Mouse (Mus musculus) limb, embryonic 14.5 days (tissue): ENCODE results near the gene Cd300ld5. TPM values are rescaled to one million over a fixed set of nuclear protein-coding genes. Genes with fewer than 3 reads are reported as not detected.

Experiments used
- ATAC-seq: fragments of 200-750 bp; cut with Nextera tagmentation; 2 replicates; pipeline ENCODE4 v1.8.0; 2017; ENCODE audit warnings: low read depth, moderate number of reproducible peaks, moderate TSS enrichment; ENCODE audit not compliant: low FRiP score
- DNase-seq: peaks from one replicate; pipeline ENCODE4 v3.0.0-alpha.2; 2015; ENCODE audit warnings: low spot score
- H3K27ac ChIP-seq: fragments of 300-500 bp; sonication (generic); replicated peaks from 2 replicates; pipeline ENCODE4 v1.5.1; 2014; ENCODE audit warnings: low read depth, mild to moderate bottlenecking, low read length, moderate library complexity, mixed read lengths
- H3K27me3 ChIP-seq: fragments of 300-500 bp; sonication (generic); 2 replicates; pipeline ENCODE4 v1.6.1; 2014; ENCODE audit warnings: low read length, mixed read lengths; ENCODE audit not compliant: control insufficient read depth, insufficient read depth
- H3K36me3 ChIP-seq: fragments of 300-500 bp; sonication (generic); 2 replicates; pipeline ENCODE4 v1.6.1; 2014; ENCODE audit warnings: mild to moderate bottlenecking, low read length, moderate library complexity, mixed read lengths; ENCODE audit not compliant: control insufficient read depth, insufficient read depth
- H3K4me1 ChIP-seq: fragments of 300-500 bp; sonication (generic); 2 replicates; pipeline ENCODE4 v1.6.1; 2014; ENCODE audit warnings: antibody characterized with exemption, low read length, mixed read lengths; ENCODE audit not compliant: control insufficient read depth, insufficient read depth
- H3K4me2 ChIP-seq: fragments of 300-500 bp; sonication (generic); replicated peaks from 2 replicates; pipeline ENCODE4 v1.6.1; 2014; ENCODE audit warnings: low read depth, mild to moderate bottlenecking, low read length, moderate library complexity; ENCODE audit not compliant: severe bottlenecking
- H3K4me3 ChIP-seq: fragments of 300-500 bp; sonication (generic); replicated peaks from 2 replicates; pipeline ENCODE4 v1.5.1; 2014; ENCODE audit warnings: low read length
- H3K9ac ChIP-seq: fragments of 300-500 bp; sonication (generic); 2 replicates; pipeline ENCODE4 v1.6.1; 2014; ENCODE audit warnings: mild to moderate bottlenecking, low read depth, low read length, moderate library complexity; ENCODE audit not compliant: severe bottlenecking
- H3K9me3 ChIP-seq: fragments of 300-500 bp; sonication (generic); 2 replicates; pipeline ENCODE4 v1.6.1; 2016; ENCODE audit warnings: low read length; ENCODE audit not compliant: control insufficient read depth
- POLR2A ChIP-seq: fragments of 200-500 bp; IDR thresholded peaks from 2 replicates; pipeline ENCODE4 v1.8.0; 2012; ENCODE audit warnings: inconsistent platforms, mild to moderate bottlenecking, moderate library complexity, borderline replicate concordance; ENCODE audit not compliant: insufficient read depth, insufficient read length; ENCODE audit errors: extremely low read depth
- WGBS: fragments of 180-500 bp; shearing (Covaris S2); extraction: QIAGEN DNeasy Blood & Tissue Kit; methylation state at CpG from one replicate; pipeline ENCODE4 v1.1.7; 2014; 5-methylcytosine and 5-hydroxymethylcytosine counted together
- polyA plus RNA-seq, 2 experiments: library from polyadenylated mRNA; depleted of rRNA in 1 of 2; stranded (reverse) in 1 of 2; unstranded in 1 of 2; fragments of >200 nt; fragmentation: Nextera tagmentation in 1 of 2; extraction: Ambion mirVana in 1 of 2; gene quantifications; 2 replicates each; pipeline versions ENCODE4 v1.2.1 to v1.2.3; 2012 to 2014

Gene Cd300ld5
- polyA plus RNA-seq, 2 experiments = 0.48 TPM; not detected in 1

DNA sequence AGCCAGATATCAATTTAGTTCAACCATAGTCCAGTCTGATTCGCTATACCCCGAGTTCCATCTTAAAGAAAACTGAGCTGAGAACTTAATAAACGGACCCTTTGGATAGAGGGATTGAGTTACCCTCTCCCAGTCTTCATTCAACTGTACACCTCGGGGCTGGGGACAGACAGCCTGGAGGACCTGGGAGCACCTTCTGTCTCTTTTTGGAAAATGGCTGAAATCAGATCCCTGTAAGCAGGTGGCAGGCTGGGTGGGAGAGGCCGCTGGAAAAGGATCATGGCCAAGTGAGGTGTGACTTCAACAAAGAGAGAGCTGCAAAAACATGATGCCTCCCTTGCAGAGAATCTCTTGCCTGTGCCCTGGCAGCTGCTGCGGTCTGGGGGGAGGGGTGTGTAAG, 44.6 kb upstream of the Cd300ld5 start:
- Histone ChIP-seq H3K4me3 (no peak overlapping the region), H3K4me2 (no peak overlapping the region), H3K27me3 (peaks cover 11% of the 10 kb centered on the region; the same call in 1 of the 2 replicates), H3K4me1 (no peaks in the 10 kb centered on the region), H3K27ac (no peak overlapping the region), H3K36me3 (no peaks in the 10 kb centered on the region), H3K9me3 (no peaks in the 10 kb centered on the region), H3K9ac (no peak overlapping the region)
- no peak for DNase-seq
- no peak for ATAC-seq
- WGBS = 66% methylated on average over 6 of the region's 6 CpGs
- TF ChIP-seq POLR2A = no peak

DNA sequence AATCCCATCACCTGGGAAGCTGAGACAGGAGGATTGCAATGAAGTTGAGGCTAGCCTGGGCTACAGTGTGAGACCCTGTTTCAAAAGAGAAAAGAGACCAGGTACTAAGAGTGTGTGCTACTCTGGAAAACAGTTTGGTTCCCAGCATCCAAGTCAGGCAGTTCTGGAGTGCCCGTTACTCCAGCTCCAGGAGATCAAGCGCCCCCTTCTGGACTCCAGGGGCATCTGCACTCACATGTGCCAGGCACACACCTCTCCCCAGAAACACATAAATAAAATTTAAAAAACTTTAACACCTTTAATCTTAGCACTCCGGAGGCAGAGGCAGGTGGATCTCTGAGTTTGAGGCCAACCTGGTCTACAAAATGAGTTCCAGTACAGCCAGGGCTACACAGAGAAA, 43.8 kb upstream of the Cd300ld5 start:
- Histone ChIP-seq H3K4me1 (no peaks in the 10 kb centered on the region), H3K4me3 (no peak overlapping the region), H3K9me3 (no peaks in the 10 kb centered on the region), H3K27me3 (peaks cover 11% of the 10 kb centered on the region; the same call in 1 of the 2 replicates), H3K4me2 (no peak overlapping the region), H3K9ac (no peak overlapping the region), H3K36me3 (no peaks in the 10 kb centered on the region), H3K27ac (no peak overlapping the region)
- DNase-seq (no peak), ATAC-seq (no peak)
- WGBS = 65% methylated on average over 3 of the region's 3 CpGs
- no peak for TF ChIP-seq POLR2A

DNA sequence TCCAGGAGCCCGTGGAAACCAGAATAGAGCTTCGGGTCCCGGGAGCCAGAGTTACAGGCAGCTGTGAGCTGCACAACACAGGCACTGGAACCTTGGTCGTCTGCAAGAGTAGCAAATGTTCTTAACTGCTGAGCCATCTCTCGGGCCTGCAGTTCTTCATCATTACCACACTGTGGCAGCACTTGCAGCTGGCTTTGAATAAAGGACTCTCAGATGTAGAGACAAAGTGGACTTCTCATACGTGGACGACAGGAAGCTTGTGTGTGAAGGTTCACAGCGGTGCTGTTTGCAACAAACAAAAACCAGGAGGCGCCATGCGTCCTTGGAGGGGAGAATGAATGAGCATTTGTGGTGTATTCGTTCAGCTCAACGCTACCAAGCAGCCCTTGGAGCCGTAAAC, 43.3 kb upstream of the Cd300ld5 start:
- Histone ChIP-seq H3K27ac (no peak overlapping the region), H3K27me3 (peaks cover 11% of the 10 kb centered on the region; the same call in 1 of the 2 replicates), H3K9me3 (no peaks in the 10 kb centered on the region), H3K4me1 (no peaks in the 10 kb centered on the region), H3K36me3 (no peaks in the 10 kb centered on the region), H3K4me3 (no peak overlapping the region), H3K9ac (no peak overlapping the region), H3K4me2 (no peak overlapping the region)
- DNase-seq (peak; percentile 30), ATAC-seq (no peak)
- TF ChIP-seq POLR2A = no peak
- WGBS = 36% methylated on average over 13 of the region's 13 CpGs

DNA sequence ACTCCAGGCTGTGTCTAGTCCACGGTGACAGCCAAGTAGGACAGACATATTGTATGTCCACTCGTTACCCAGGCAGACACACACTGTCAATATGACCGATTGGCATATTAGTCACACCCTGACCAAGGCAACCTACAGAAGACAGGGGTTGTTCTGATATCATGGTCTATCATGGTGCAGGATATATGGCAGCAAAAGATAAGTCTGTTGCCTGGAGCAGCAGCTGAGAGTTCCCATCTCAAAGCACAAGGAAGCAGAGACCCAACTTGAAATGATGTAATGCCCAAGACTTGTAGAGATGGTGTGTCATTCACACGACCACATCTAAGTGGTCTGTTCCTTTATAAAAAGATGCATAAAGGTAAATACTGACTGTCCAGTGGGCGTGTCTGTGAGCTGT, 41.1 kb upstream of the Cd300ld5 start:
- Histone ChIP-seq H3K4me3 (no peak overlapping the region), H3K9me3 (no peaks in the 10 kb centered on the region), H3K36me3 (no peaks in the 10 kb centered on the region), H3K27ac (no peak overlapping the region), H3K4me2 (no peak overlapping the region), H3K9ac (no peak overlapping the region), H3K27me3 (peaks cover 5% of the 10 kb centered on the region; the same call in 1 of the 2 replicates), H3K4me1 (no peaks in the 10 kb centered on the region)
- 75% methylated on average over 5 of the region's 5 CpGs for WGBS
- TF ChIP-seq POLR2A = no peak
- no peak for ATAC-seq
- no peak for DNase-seq

DNA sequence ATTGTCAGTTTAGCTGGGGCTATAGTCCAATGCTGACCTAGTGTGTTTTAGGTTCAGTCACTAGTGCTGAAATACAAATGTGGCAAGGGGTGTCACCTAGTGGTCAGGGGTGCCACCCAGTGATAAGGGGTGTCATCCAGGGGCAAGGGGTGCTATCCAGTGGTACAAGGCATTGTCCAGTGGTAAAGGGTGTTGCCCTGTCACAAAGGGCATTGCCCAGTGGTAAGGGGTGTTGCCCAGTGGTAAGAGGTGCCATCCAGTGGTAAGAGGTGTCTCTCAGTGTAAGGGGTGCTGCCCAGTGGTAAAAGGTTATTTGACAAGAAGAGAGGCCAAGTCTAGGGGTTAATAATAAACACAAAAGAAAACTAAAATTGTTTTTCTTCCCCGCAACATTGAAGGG, 39.9 kb upstream of the Cd300ld5 start:
- Histone ChIP-seq H3K9me3 (no peaks in the 10 kb centered on the region), H3K27me3 (no peaks in the 10 kb centered on the region), H3K36me3 (no peaks in the 10 kb centered on the region), H3K27ac (no peak overlapping the region), H3K4me3 (no peak overlapping the region), H3K4me2 (no peak overlapping the region), H3K4me1 (no peaks in the 10 kb centered on the region), H3K9ac (no peak overlapping the region)
- ATAC-seq (no peak), DNase-seq (no peak)
- no peak for TF ChIP-seq POLR2A
- WGBS = 91% methylated on average over 1 of the region's 1 CpGs

DNA sequence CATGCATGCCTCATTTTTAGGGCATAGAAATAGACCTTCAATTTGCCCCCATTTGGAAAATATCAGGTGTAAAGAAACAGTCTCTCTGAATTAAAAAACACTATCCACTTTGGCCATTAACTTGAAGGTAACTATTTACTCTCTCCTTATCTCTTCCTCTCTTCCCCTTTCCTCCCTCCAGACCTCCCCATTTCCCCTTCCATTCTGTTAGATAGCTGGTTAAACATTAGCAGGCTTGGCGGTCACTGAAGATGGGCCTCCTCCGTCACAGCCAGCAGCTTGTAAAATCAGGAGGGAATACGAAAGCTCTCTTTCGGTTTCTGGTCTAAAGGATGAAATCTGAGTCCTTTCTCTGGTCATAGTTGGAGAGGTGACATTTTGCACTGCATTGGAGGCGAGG, 38.3 kb upstream of the Cd300ld5 start:
- Histone ChIP-seq H3K9me3 (no peaks in the 10 kb centered on the region), H3K9ac (no peak overlapping the region), H3K4me3 (no peak overlapping the region), H3K4me2 (no peak overlapping the region), H3K27ac (no peak overlapping the region), H3K36me3 (no peaks in the 10 kb centered on the region), H3K4me1 (peaks cover 3% of the 10 kb centered on the region; the same call in 1 of the 2 replicates), H3K27me3 (no peaks in the 10 kb centered on the region)
- WGBS = 61% methylated on average over 5 of the region's 5 CpGs
- no peak for TF ChIP-seq POLR2A
- DNase-seq (no peak), ATAC-seq (no peak)
